Comparison of ENCODE assay signal across 8 mouse cellular contexts in the genomic region with DNA sequence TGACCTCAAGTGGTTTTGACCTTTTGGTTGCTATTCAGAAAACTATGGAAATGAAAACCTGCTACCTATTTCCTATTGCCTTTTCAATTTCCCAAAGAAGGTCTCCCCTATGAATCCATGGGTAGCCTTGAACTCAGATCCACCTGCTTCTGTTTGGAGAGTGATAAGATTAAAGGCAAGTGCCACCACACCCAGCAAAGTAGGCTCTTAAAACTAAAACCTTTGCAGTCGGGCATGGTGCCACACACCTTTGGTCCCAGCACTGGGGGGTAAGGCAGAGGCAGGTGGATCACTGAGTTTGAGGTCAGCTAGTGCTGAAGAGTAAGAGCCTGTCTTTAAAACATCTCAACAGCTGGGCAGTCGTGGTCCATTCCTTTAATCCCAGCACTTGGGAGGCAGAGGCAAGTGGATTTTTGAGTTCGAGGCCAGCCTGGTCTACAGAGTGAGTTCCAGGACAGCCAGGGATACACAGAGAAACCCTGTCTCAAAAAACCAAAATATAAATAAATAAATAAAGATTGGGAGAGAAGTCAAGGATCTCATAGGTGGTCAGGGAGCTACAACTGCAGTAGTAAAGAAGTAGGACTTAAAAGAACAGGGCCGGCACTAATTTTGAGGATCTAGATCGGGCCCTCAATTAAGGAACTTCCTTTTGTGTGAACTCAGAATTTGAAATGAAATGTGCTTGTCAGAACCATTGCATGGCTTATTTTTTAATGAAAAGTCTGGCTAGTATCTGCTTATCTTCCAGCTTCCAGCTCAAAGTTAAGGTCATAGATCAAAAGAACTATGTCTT. TPM values are rescaled to one million over a fixed set of nuclear protein-coding genes. Genes with fewer than 3 reads are reported as not detected.
DNase-seq lines count a peak whose midpoint lies in the region; ATAC-seq and TF ChIP-seq lines count a peak whose summit lies in the region.

No protein-coding gene starts in this region.

- H3K4me3 ChIP-seq in layer of hippocampus, adult 2 months = peak overlapping the region; percentile 98
- H3K4me3 ChIP-seq in embryonic facial prominence, embryonic 14.5 days (ENCODE audit: low read depth, low read length) = peak overlapping the region; percentile 83; the same call in 1 of the 2 replicates
- peak overlapping the region; percentile 88 for H3K4me3 ChIP-seq in midbrain, embryonic 13.5 days (replicated peaks)

- H3K9me3 ChIP-seq in embryonic facial prominence, embryonic 14.5 days (ENCODE audit: control insufficient read depth, low read length) = no peaks in the 10 kb centered on the region
- no peaks in the 10 kb centered on the region for H3K9me3 ChIP-seq in midbrain, embryonic 13.5 days

- no peak for DNase-seq in layer of hippocampus, adult 2 months (ENCODE audit: low spot score in 2 of 2)
- no peak for DNase-seq in layer of hippocampus, postnatal 36 days
- DNase-seq in embryonic facial prominence, embryonic 14.5 days (ENCODE audit: low spot score) = no peak
- DNase-seq in kidney, adult 9 months = peak; percentile 79
- no peak for DNase-seq in ovary, postnatal 36 days (ENCODE audit: low spot score)
- no peak for DNase-seq in frontal cortex, adult 2 months (ENCODE audit: extremely low spot score in 1 of 2, low spot score in 1 of 2)
- DNase-seq in left cerebral cortex, adult 18-20 months (ENCODE audit: low spot score in 2 of 2) = no peak

- TF ChIP-seq CTCF in layer of hippocampus, adult 2 months (conservative IDR thresholded peaks at IDR 0.05) = no peak

- WGBS in embryonic facial prominence, embryonic 14.5 days = 87% methylated on average over 5 of the region's 5 CpGs
- WGBS in midbrain, embryonic 13.5 days = 71% methylated on average over 5 of the region's 5 CpGs

- H3K27me3 ChIP-seq in embryonic facial prominence, embryonic 14.5 days (replicated peaks; ENCODE audit: control insufficient read depth, insufficient read depth, low read length) = no peaks in the 10 kb centered on the region
- peaks cover 8% of the 10 kb centered on the region for H3K27me3 ChIP-seq in midbrain, embryonic 13.5 days

- peak overlapping the region; percentile 93; the same call in 1 of the 2 replicates for H3K4me2 ChIP-seq in embryonic facial prominence, embryonic 14.5 days (ENCODE audit: low read depth, low read length)
- H3K4me2 ChIP-seq in midbrain, embryonic 13.5 days (replicated peaks) = peak overlapping the region; percentile 70

- H3K36me3 ChIP-seq in embryonic facial prominence, embryonic 14.5 days (ENCODE audit: control insufficient read depth, insufficient read depth, low read length) = peaks cover 15% of the 10 kb centered on the region
- peaks cover 11% of the 10 kb centered on the region for H3K36me3 ChIP-seq in midbrain, embryonic 13.5 days

- H3K4me1 ChIP-seq in embryonic facial prominence, embryonic 14.5 days (ENCODE audit: control insufficient read depth, insufficient read depth, low read length) = peaks cover 10% of the 10 kb centered on the region; the same call in 1 of the 2 replicates
- peaks cover 21% of the 10 kb centered on the region for H3K4me1 ChIP-seq in midbrain, embryonic 13.5 days (replicated peaks)

- H3K27ac ChIP-seq in layer of hippocampus, adult 2 months = peak overlapping the region; percentile 90; the same call in 1 of the 2 replicates
- H3K27ac ChIP-seq in embryonic facial prominence, embryonic 14.5 days (replicated peaks; ENCODE audit: low read depth, low read length) = no peak overlapping the region
- H3K27ac ChIP-seq in midbrain, embryonic 13.5 days = no peak overlapping the region

- no peak overlapping the region; the same call in 1 of the 2 replicates for H3K9ac ChIP-seq in embryonic facial prominence, embryonic 14.5 days (ENCODE audit: low read depth, low read length)
- H3K9ac ChIP-seq in midbrain, embryonic 13.5 days (replicated peaks) = no peak overlapping the region

- no peak for ATAC-seq in embryonic facial prominence, embryonic 14.5 days (ENCODE audit: low read depth)
- ATAC-seq in midbrain, embryonic 13.5 days = no peak

RNA-seq across cellular contexts. Expression of gene Tfrc, which starts 1.9 kb away (rescaled TPM):
- 10 to 100 TPM; 70.3 to 72.3 TPM for total RNA-seq in layer of hippocampus, adult 2 months (2021)
- total RNA-seq in layer of hippocampus, postnatal 36 days (2021) = 10 to 100 TPM; 55.9 to 62.1 TPM
- polyA plus RNA-seq in embryonic facial prominence, embryonic 14.5 days (2014; fragmentation: Nextera tagmentation; extraction: Ambion mirVana) = 40.2 and 40.4 TPM in 2 replicates
- 35.8 and 45.9 TPM in 2 replicates for polyA plus RNA-seq in midbrain, embryonic 13.5 days (2015; fragmentation: Nextera tagmentation; extraction: Ambion mirVana)
- polyA plus RNA-seq in frontal cortex, adult 2 months (2012; rRNA removed) = 86.9 and 96.3 TPM in 2 replicates
- 10 to 100 TPM; 51.8 to 61.6 TPM for total RNA-seq in left cerebral cortex, adult 18-20 months (2021)

RNA-seq across cellular contexts. Expression of gene Tnk2, which starts 33.0 kb away (rescaled TPM):
- 100 to 1,000 TPM; 210 to 212 TPM for total RNA-seq in layer of hippocampus, adult 2 months (2021)
- 100 to 1,000 TPM; 189 to 197 TPM for total RNA-seq in layer of hippocampus, postnatal 36 days (2021)
- 14.6 and 14.8 TPM in 2 replicates for polyA plus RNA-seq in embryonic facial prominence, embryonic 14.5 days (2014; fragmentation: Nextera tagmentation; extraction: Ambion mirVana)
- polyA plus RNA-seq in midbrain, embryonic 13.5 days (2015; fragmentation: Nextera tagmentation; extraction: Ambion mirVana) = 15.6 and 17.7 TPM in 2 replicates
- polyA plus RNA-seq in frontal cortex, adult 2 months (2012; rRNA removed) = 175 and 204 TPM in 2 replicates
- total RNA-seq in left cerebral cortex, adult 18-20 months (2021) = 100 to 1,000 TPM; 245 to 253 TPM
